Mouse (Mus musculus): ENCODE results near the gene Dusp3. TPM values are rescaled to one million over a fixed set of nuclear protein-coding genes. Genes with fewer than 3 reads are reported as not detected.
A peak's percentile ranks its signal among the peaks of the same experiment; 100 is the strongest.

Gene Dusp3
- total and polyA plus RNA-seq, 2 experiments from 2014 or later = 31.0 to 32.8 TPM

DNA sequence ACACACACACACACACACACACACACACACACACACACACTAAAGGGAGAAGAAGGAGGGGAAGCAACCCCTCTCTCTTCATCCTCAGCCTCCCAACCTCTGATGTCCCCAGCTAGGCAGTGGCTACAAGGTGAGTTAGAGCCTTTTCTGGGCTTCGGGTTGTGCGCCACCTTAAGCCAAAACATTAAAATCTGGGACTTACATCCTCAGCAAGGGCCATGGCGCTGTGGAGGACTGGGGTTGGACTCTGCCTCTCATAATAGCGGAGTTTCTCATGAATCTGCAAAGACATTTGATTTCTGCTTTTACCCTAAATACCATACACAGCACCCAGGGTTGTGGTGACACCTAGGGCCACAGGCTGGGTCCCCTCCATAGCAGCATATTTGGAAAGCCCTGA, 38.1 kb upstream of the Dusp3 start:
- no peak for DNase-seq
- H3K9ac ChIP-seq = 0 out of 2 replicates have a peak overlapping the region, but pooled peaks have one; percentile 6
- ATAC-seq = no peak
- peaks cover 18% of the 10 kb centered on the region for H3K36me3 ChIP-seq (ENCODE audit: insufficient read depth)
- H3K4me1 ChIP-seq (ENCODE audit: insufficient read depth) = 0 out of 2 replicates have a peak, but pooled peaks cover 13% of the 10 kb centered on the region
- 75% methylated on average over 4 of the region's 4 CpGs for WGBS
- no peaks in the 10 kb centered on the region for H3K27me3 ChIP-seq (ENCODE audit: insufficient read depth, low read length)
- H3K27ac ChIP-seq (ENCODE audit: low read depth, low read length) = no peak overlapping the region
- no peak overlapping the region for H3K4me3 ChIP-seq (ENCODE audit: low read depth, low read length)
- H3K4me2 ChIP-seq (ENCODE audit: low read depth) = peak overlapping the region; percentile 70; the same call in 1 of the 2 replicates
- no peak for TF ChIP-seq CTCF (IDR thresholded peaks at IDR 0.05; ENCODE audit: low read depth)
- H3K9me3 ChIP-seq (ENCODE audit: low read length) = no peaks in the 10 kb centered on the region

DNA sequence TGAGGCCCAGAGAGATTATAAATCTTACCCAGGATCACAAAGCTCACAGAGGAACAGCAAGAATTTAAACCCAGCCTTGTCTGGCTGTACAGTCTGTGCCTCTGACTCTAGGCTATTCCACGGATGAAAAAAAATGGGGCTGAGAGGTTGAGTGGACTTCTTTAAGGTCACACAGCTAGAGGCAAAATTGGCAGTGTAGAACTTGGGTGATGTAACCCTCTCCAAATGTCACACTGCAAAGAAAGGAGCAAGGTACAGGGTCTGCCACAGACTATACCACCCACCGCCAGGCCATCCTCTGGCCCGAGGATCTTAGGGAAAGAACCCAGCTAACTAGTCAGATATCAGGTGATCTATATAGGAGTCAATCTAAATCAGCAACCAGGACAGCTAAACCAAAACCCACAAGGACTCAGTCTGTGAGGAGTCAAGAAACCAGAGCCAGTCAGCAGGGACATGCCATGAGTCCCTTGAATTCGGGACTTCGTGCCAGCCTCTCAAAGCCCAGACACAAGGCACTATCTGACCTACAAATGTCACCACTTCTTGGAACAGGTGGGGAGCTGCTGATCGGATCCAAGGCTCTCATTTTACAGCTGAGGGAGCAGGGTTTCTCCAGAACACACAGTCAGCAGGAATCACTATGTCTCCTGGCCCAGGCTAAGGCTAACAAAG, 37.4 kb upstream of the Dusp3 start:
- TF ChIP-seq CTCF (IDR thresholded peaks at IDR 0.05; ENCODE audit: low read depth) = no peak
- Histone ChIP-seq H3K9me3 (ENCODE audit: low read length) (no peaks in the 10 kb centered on the region), H3K27me3 (ENCODE audit: insufficient read depth, low read length) (no peaks in the 10 kb centered on the region), H3K36me3 (ENCODE audit: insufficient read depth) (peaks cover 18% of the 10 kb centered on the region), H3K4me2 (ENCODE audit: low read depth) (no peak overlapping the region), H3K4me1 (ENCODE audit: insufficient read depth) (0 out of 2 replicates have a peak, but pooled peaks cover 13% of the 10 kb centered on the region), H3K27ac (ENCODE audit: low read depth, low read length) (no peak overlapping the region), H3K4me3 (ENCODE audit: low read depth, low read length) (no peak overlapping the region), H3K9ac (no peak overlapping the region)
- DNase-seq = no peak
- no peak for ATAC-seq
- 83% methylated on average over 6 of the region's 6 CpGs for WGBS

DNA sequence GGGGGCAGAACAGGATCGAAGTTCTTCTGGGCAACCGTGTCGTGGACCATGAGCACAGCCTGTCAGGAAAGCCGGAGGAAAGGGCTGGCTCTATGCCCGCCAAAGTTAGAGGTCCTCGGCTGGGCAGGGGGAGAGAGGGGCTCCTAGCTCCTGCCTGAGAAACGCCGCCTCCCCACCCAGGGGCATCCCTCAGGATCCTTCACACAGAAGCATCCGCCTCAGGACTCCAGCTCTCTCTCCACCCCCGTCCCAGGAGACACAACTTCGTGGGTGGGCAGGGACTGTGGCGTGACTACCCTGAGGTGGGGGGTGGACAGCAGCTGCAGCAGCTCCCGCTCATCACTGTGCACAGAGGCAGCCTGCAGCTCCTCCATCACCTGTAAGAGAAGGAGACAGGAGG, 36.6 kb upstream of the Dusp3 start:
- no peaks in the 10 kb centered on the region for H3K27me3 ChIP-seq (ENCODE audit: insufficient read depth, low read length)
- no peaks in the 10 kb centered on the region for H3K9me3 ChIP-seq (ENCODE audit: low read length)
- peaks cover 26% of the 10 kb centered on the region for H3K36me3 ChIP-seq (ENCODE audit: insufficient read depth)
- no peak overlapping the region for H3K9ac ChIP-seq
- no peak overlapping the region for H3K27ac ChIP-seq (ENCODE audit: low read depth, low read length)
- no peak overlapping the region for H3K4me3 ChIP-seq (ENCODE audit: low read depth, low read length)
- DNase-seq (no peak), ATAC-seq (no peak)
- WGBS = 79% methylated on average over 13 of the region's 13 CpGs
- H3K4me1 ChIP-seq (ENCODE audit: insufficient read depth) = 0 out of 2 replicates have a peak, but pooled peaks cover 13% of the 10 kb centered on the region
- H3K4me2 ChIP-seq (ENCODE audit: low read depth) = no peak overlapping the region
- no peak for TF ChIP-seq CTCF (IDR thresholded peaks at IDR 0.05; ENCODE audit: low read depth)

DNA sequence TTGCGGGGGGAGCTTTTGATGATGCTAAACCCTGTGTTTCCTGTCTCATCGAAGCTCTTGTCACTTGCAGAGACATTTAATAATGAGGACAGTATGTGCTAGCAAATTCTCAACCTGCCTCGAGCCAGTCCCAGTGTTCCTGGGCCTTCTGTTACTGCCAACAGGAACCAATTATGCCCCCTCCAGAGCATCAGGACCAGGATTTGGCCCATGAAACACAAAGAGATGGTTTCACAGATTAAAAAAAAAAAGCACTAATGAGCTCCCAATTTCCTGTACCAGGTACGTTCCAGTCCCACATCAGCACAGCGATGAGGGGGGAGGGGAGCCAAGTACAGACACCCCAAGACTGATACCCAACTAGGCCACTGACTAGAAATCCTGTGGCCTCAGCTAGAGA, 34.4 kb upstream of the Dusp3 start:
- no peak overlapping the region for H3K4me3 ChIP-seq (ENCODE audit: low read depth, low read length)
- no peaks in the 10 kb centered on the region for H3K9me3 ChIP-seq (ENCODE audit: low read length)
- 72% methylated on average over 5 of the region's 5 CpGs for WGBS
- no peaks in the 10 kb centered on the region for H3K27me3 ChIP-seq (ENCODE audit: insufficient read depth, low read length)
- DNase-seq (no peak), ATAC-seq (no peak)
- 0 out of 2 replicates have a peak, but pooled peaks cover 5% of the 10 kb centered on the region for H3K4me1 ChIP-seq (ENCODE audit: insufficient read depth)
- H3K36me3 ChIP-seq (ENCODE audit: insufficient read depth) = peaks cover 37% of the 10 kb centered on the region
- H3K27ac ChIP-seq (ENCODE audit: low read depth, low read length) = no peak overlapping the region
- TF ChIP-seq CTCF (IDR thresholded peaks at IDR 0.05; ENCODE audit: low read depth) = no peak
- no peak overlapping the region for H3K9ac ChIP-seq
- H3K4me2 ChIP-seq (ENCODE audit: low read depth) = no peak overlapping the region

DNA sequence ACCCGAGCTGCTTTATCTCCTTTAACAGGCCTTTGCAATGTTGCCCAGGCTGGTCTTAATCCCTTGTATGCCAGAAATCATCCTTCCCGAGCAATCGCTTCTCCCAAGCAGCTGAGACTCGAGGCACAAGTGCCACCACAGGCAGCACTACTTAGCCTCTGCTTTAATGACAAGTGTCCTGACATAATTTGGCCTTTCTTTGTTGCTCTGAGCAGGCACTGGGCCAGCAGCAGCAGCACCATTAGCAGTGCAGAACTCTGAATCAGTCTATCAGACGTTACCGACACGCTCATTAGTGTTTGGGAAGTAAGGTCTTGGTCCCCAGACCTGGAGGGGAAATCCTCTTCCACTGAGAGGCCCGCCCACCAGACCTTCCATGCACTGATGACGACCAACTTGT, 32.9 kb upstream of the Dusp3 start:
- H3K27ac ChIP-seq (ENCODE audit: low read depth, low read length) = no peak overlapping the region

DNA sequence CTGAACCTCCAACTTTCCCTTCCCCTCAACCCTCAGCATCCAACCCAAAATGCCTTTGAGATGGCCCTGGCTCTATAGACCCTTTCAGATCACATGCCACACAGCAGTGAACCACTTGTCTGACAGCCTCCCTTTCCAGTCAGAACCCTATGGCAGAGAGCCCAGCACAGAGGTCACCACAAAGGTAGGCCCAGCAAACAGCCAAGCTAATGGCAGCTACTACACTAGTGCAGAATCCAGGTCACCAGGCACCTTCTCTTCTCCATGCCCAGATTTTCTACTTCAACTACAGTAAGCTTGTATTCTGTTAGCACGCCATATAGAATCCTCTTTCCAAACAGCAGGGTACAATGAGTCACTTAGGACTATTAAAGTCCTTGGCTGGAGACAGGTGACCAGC, 29.3 kb upstream of the Dusp3 start:
- no peaks in the 10 kb centered on the region for H3K27me3 ChIP-seq (ENCODE audit: insufficient read depth, low read length)
- no peak overlapping the region for H3K4me2 ChIP-seq (ENCODE audit: low read depth)
- no peak overlapping the region for H3K27ac ChIP-seq (ENCODE audit: low read depth, low read length)
- WGBS = 86% methylated on average over 1 of the region's 1 CpGs
- H3K4me3 ChIP-seq (ENCODE audit: low read depth, low read length) = no peak overlapping the region
- TF ChIP-seq CTCF (IDR thresholded peaks at IDR 0.05; ENCODE audit: low read depth) = no peak
- H3K4me1 ChIP-seq (ENCODE audit: insufficient read depth) = no peaks in the 10 kb centered on the region
- no peaks in the 10 kb centered on the region for H3K9me3 ChIP-seq (ENCODE audit: low read length)
- H3K36me3 ChIP-seq (ENCODE audit: insufficient read depth) = peaks cover 37% of the 10 kb centered on the region
- no peak for ATAC-seq
- no peak overlapping the region for H3K9ac ChIP-seq
- no peak for DNase-seq

More for the DNA sequence above, 32.9 kb upstream of the Dusp3 start:
- Histone ChIP-seq H3K27me3 (ENCODE audit: insufficient read depth, low read length) (no peaks in the 10 kb centered on the region), H3K36me3 (ENCODE audit: insufficient read depth) (peaks cover 42% of the 10 kb centered on the region), H3K4me1 (ENCODE audit: insufficient read depth) (no peaks in the 10 kb centered on the region), H3K4me3 (ENCODE audit: low read depth, low read length) (no peak overlapping the region), H3K4me2 (ENCODE audit: low read depth) (no peak overlapping the region), H3K9ac (no peak overlapping the region), H3K9me3 (ENCODE audit: low read length) (no peaks in the 10 kb centered on the region)
- no peak for TF ChIP-seq CTCF (IDR thresholded peaks at IDR 0.05; ENCODE audit: low read depth)
- ATAC-seq (no peak), DNase-seq (no peak)
- WGBS = 33% methylated on average over 9 of the region's 9 CpGs

DNA sequence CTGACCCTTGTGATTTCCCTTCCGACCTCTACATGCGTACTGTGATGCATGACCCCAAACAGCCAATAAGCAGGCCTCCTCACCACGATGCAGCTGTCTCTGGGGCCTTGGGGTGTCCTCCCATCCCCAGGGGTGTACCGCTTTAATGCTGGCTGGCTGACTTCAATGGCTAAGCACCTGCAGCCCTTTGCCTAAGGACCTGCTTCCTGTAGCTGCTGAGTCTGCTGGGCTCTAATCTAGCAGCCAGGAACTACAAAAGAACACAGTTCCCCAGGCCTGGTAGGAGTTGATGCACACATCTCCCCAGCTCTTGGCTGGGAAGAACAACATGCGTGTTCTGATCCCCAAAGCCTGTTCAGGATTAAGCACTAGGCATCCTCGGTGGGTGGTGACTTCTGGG, 28.7 kb upstream of the Dusp3 start:
- Histone ChIP-seq H3K4me3 (ENCODE audit: low read depth, low read length) (no peak overlapping the region), H3K36me3 (ENCODE audit: insufficient read depth) (peaks cover 37% of the 10 kb centered on the region), H3K9me3 (ENCODE audit: low read length) (no peaks in the 10 kb centered on the region), H3K27me3 (ENCODE audit: insufficient read depth, low read length) (no peaks in the 10 kb centered on the region), H3K4me1 (ENCODE audit: insufficient read depth) (no peaks in the 10 kb centered on the region), H3K4me2 (ENCODE audit: low read depth) (no peak overlapping the region), H3K9ac (no peak overlapping the region), H3K27ac (ENCODE audit: low read depth, low read length) (no peak overlapping the region)
- WGBS = 64% methylated on average over 6 of the region's 6 CpGs
- no peak for TF ChIP-seq CTCF (IDR thresholded peaks at IDR 0.05; ENCODE audit: low read depth)
- ATAC-seq (no peak), DNase-seq (no peak)
